Mouse (Mus musculus): ENCODE measurements at regions not wholly inside any gene's neighbourhood (a gene's known extent, or its start where the extent isn't known, plus 50 kb on each side); places are given as distances from the start of the nearest gene placed in this dataset.

- no peaks in the 10 kb centered on the region for H3K9me3 ChIP-seq (replicated peaks; ENCODE audit: insufficient read depth, low read length)
- no peak overlapping the region for H3K9ac ChIP-seq (ENCODE audit: control insufficient read depth, low read depth, low read length, poor library complexity, severe bottlenecking)
- H3K4me1 ChIP-seq (ENCODE audit: control insufficient read depth in 1 of 2, insufficient read depth in 2 of 2, low read length in 2 of 2) = no peaks in the 10 kb centered on the region
- H3K36me3 ChIP-seq (ENCODE audit: control insufficient read depth in 1 of 2, insufficient read depth in 2 of 2, low read length in 2 of 2) = no peaks in the 10 kb centered on the region
- H3K27ac ChIP-seq (ENCODE audit: control insufficient read depth, low read depth, low read length) = no peak overlapping the region
- no peak for DNase-seq (ENCODE audit: low read depth, low spot score)
- TF ChIP-seq MEF2A (IDR thresholded peaks at IDR 0.05; ENCODE audit: extremely low read depth, insufficient replicate concordance, low read depth, low read length, poor library complexity, severe bottlenecking) (no peak), GATA1 (IDR thresholded peaks at IDR 0.05; ENCODE audit: low read depth, low read length) (no peak), NELFE (IDR thresholded peaks at IDR 0.05; ENCODE audit: low read depth, low read length) (no peak), CTCF (IDR thresholded peaks at IDR 0.05 in 2 of 3, conservative IDR thresholded peaks at IDR 0.05 in 1 of 3; ENCODE audit: control insufficient read depth in 1 of 3, insufficient read depth in 1 of 3, low read depth in 2 of 3, low read length in 3 of 3, poor library complexity in 1 of 3, severe bottlenecking in 1 of 3) (no peak), RAD21 (IDR thresholded peaks at IDR 0.05; ENCODE audit: low read depth, low read length) (no peak), ELF1 (IDR thresholded peaks at IDR 0.05; ENCODE audit: low read depth, low read length) (no peak), KAT2A (conservative IDR thresholded peaks at IDR 0.05; ENCODE audit: low read depth, low read length) (no peak)
- H3K27me3 ChIP-seq (ENCODE audit: control insufficient read depth in 1 of 2, insufficient read depth in 2 of 2, low read length in 2 of 2) = no peaks in the 10 kb centered on the region
- no peaks in the 10 kb centered on the region for H3K79me2 ChIP-seq (ENCODE audit: control insufficient read depth, insufficient read depth, low read length, poor library complexity)
- no peak overlapping the region for H3K4me3 ChIP-seq (ENCODE audit: control insufficient read depth in 1 of 2, insufficient read depth in 1 of 2, low read depth in 2 of 2, low read length in 2 of 2)
Measured at GRCm38 (mm10) chr16:63278259-63278697, 424.2 kb downstream of the Pros1 start.

- no peak overlapping the region for H3K4me3 ChIP-seq (ENCODE audit: control insufficient read depth in 1 of 2, insufficient read depth in 1 of 2, low read depth in 2 of 2, low read length in 2 of 2)
- DNase-seq (ENCODE audit: low read depth, low spot score) = no peak
- H3K27me3 ChIP-seq (ENCODE audit: control insufficient read depth in 1 of 2, insufficient read depth in 2 of 2, low read length in 2 of 2) = no peaks in the 10 kb centered on the region
- H3K27ac ChIP-seq (ENCODE audit: control insufficient read depth, low read depth, low read length) = no peak overlapping the region
- TF ChIP-seq SIN3A (IDR thresholded peaks at IDR 0.05; ENCODE audit: low read length) (no peak), TAL1 (IDR thresholded peaks at IDR 0.05; ENCODE audit: low read length) (no peak), ETS1 (IDR thresholded peaks at IDR 0.05; ENCODE audit: low read depth, low read length) (no peak), EP300 (IDR thresholded peaks at IDR 0.05; ENCODE audit: low read depth in 1 of 2, low read length in 2 of 2) (no peak), ZKSCAN1 (IDR thresholded peaks at IDR 0.05; ENCODE audit: low read depth, low read length) (no peak), TBP (IDR thresholded peaks at IDR 0.05; ENCODE audit: low read depth, low read length) (no peak), ZMIZ1 (IDR thresholded peaks at IDR 0.05; ENCODE audit: low read depth, low read length) (no peak), GATA1 (IDR thresholded peaks at IDR 0.05; ENCODE audit: low read depth, low read length) (no peak), MAZ (IDR thresholded peaks at IDR 0.05; ENCODE audit: low read depth, low read length) (no peak), USF2 (IDR thresholded peaks at IDR 0.05; ENCODE audit: borderline replicate concordance in 1 of 2, insufficient read depth in 1 of 2, low read depth in 1 of 2, low read length in 2 of 2) (no peak), POLR2A (IDR thresholded peaks at IDR 0.05; ENCODE audit: control insufficient read depth in 1 of 2, insufficient read depth in 1 of 2, low read depth in 1 of 2, low read length in 2 of 2, poor library complexity in 1 of 2) (no peak), GABPA (IDR thresholded peaks at IDR 0.05; ENCODE audit: low read depth, low read length) (no peak)
- H3K4me1 ChIP-seq (ENCODE audit: control insufficient read depth in 1 of 2, insufficient read depth in 2 of 2, low read length in 2 of 2) = no peaks in the 10 kb centered on the region
- H3K79me2 ChIP-seq (ENCODE audit: control insufficient read depth, insufficient read depth, low read length, poor library complexity) = no peaks in the 10 kb centered on the region
- no peaks in the 10 kb centered on the region for H3K36me3 ChIP-seq (ENCODE audit: control insufficient read depth in 1 of 2, insufficient read depth in 2 of 2, low read length in 2 of 2)
- no peaks in the 10 kb centered on the region for H3K9me3 ChIP-seq (replicated peaks; ENCODE audit: insufficient read depth, low read length)
- H3K9ac ChIP-seq (ENCODE audit: control insufficient read depth, low read depth, low read length, poor library complexity, severe bottlenecking) = no peak overlapping the region
Measured at GRCm38 (mm10) chr16:63287655-63288054, 433.5 kb downstream of the Pros1 start.

All from MEL (cell line).